Mouse (Mus musculus) myocyte (in vitro differentiated cells): ENCODE measurements at regions not wholly inside any gene's neighbourhood (a gene's known extent, or its start where the extent isn't known, plus 50 kb on each side); places are given as distances from the start of the nearest gene placed in this dataset.

Experiments
- H3K27me3 ChIP-seq: one replicate; pipeline ENCODE4 v1.6.1; 2011; ENCODE audit not compliant: control insufficient read depth, insufficient read depth, insufficient read length
- H3K36me3 ChIP-seq: one replicate; pipeline ENCODE4 v1.6.1; 2011; ENCODE audit not compliant: control insufficient read depth, insufficient read depth
- H3K4me2 ChIP-seq: one replicate; pipeline ENCODE4 v1.6.1; 2011; ENCODE audit warnings: low read depth, control low read depth
- H3K4me3 ChIP-seq: one replicate; pipeline ENCODE4 v1.5.1; 2011; ENCODE audit warnings: mild to moderate bottlenecking, control low read depth, moderate library complexity
- H3K79me2 ChIP-seq: one replicate; pipeline ENCODE4 v1.6.1; 2011; ENCODE audit not compliant: control insufficient read depth, insufficient read depth
- H3ac ChIP-seq: one replicate; pipeline ENCODE4 v1.6.1; 2011; ENCODE audit not compliant: control insufficient read depth, insufficient read length
- CEBPB ChIP-seq: IDR thresholded peaks from 2 replicates; pipeline ENCODE4 v1.6.1; 2011; ENCODE audit warnings: mild to moderate bottlenecking, moderate library complexity; ENCODE audit not compliant: poor library complexity, insufficient read depth, severe bottlenecking
- E2F4 ChIP-seq: IDR thresholded peaks from one replicate; pipeline ENCODE4 v1.6.1; 2011; ENCODE audit warnings: mild to moderate bottlenecking, control low read depth, moderate library complexity; ENCODE audit not compliant: insufficient read depth
- MAX ChIP-seq: IDR thresholded peaks from one replicate; pipeline ENCODE4 v1.6.1; 2011; ENCODE audit warnings: low read depth, mild to moderate bottlenecking, control low read depth
- MYOD1 ChIP-seq, 3 experiments: IDR thresholded peaks; one replicate each; pipeline ENCODE4 v1.6.1; 2011; ENCODE audit warnings: control low read depth in 2 of 3, low read depth in 2 of 3, mild to moderate bottlenecking in 2 of 3, moderate library complexity in 1 of 3; ENCODE audit not compliant: insufficient read length in 2 of 3, control insufficient read depth in 1 of 3
- MYOG ChIP-seq, 3 experiments: IDR thresholded peaks; one replicate each; pipeline ENCODE4 v1.6.1; 2011; ENCODE audit warnings: control low read depth in 2 of 3, low read depth in 2 of 3, mild to moderate bottlenecking in 2 of 3; ENCODE audit not compliant: insufficient read length in 2 of 3, control insufficient read depth in 1 of 3, insufficient read depth in 1 of 3
- POLR2A ChIP-seq: IDR thresholded peaks from one replicate; pipeline ENCODE4 v1.6.1; 2011; ENCODE audit warnings: low read depth, mild to moderate bottlenecking, control low read depth, moderate library complexity; ENCODE audit not compliant: insufficient read length
- POLR2AphosphoS2 ChIP-seq: IDR thresholded peaks from one replicate; pipeline ENCODE4 v1.6.1; 2011; ENCODE audit warnings: low read depth, control low read depth; ENCODE audit not compliant: insufficient read length
- REST ChIP-seq: IDR thresholded peaks from one replicate; pipeline ENCODE4 v1.6.1; 2011; ENCODE audit warnings: mild to moderate bottlenecking, control low read depth, moderate library complexity; ENCODE audit not compliant: insufficient read depth, insufficient read length
- SRF ChIP-seq: IDR thresholded peaks from one replicate; pipeline ENCODE4 v1.6.1; 2011; ENCODE audit warnings: low read depth; ENCODE audit not compliant: control insufficient read depth, insufficient read length
- TCF12 ChIP-seq: IDR thresholded peaks from one replicate; pipeline ENCODE4 v1.6.1; 2011; ENCODE audit warnings: mild to moderate bottlenecking, control low read depth; ENCODE audit not compliant: poor library complexity, insufficient read depth, severe bottlenecking
- TCF3 ChIP-seq: IDR thresholded peaks from one replicate; pipeline ENCODE4 v1.6.1; 2011; ENCODE audit warnings: low read depth, control low read depth; ENCODE audit not compliant: insufficient read length
- USF1 ChIP-seq: IDR thresholded peaks from one replicate; pipeline ENCODE4 v1.6.1; 2011; ENCODE audit warnings: low read depth, mild to moderate bottlenecking, control low read depth, moderate library complexity

DNA sequence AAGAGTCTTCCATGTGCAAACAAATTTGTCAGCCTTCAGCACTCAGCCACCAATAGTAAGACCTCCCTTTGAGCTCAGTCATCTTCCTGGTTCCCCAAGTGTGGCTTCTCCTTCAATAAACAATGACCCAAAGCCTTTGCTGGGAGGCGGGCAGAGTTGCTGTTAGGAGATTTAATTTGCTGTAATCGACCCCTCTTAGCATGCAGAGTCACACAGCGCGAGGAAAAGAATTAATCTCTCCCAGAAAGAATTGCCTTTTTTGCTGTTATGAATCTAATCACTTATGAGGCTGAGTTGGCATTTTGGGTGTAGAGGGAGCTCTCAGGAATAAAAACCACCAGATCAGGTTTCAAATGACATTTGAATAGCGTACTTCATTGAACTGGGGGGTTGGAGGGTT is 387.0 kb downstream of the Prdm2 start:
- Histone ChIP-seq H3K27me3 (no peaks in the 10 kb centered on the region), H3K79me2 (no peaks in the 10 kb centered on the region), H3K36me3 (no peaks in the 10 kb centered on the region), H3ac (no peak overlapping the region), H3K4me3 (no peak overlapping the region), H3K4me2 (no peak overlapping the region)
- no peak for TF ChIP-seq TCF12
- TF ChIP-seq CEBPB: no peak
- no peak for TF ChIP-seq POLR2AphosphoS2
- no peak for TF ChIP-seq MYOG (IDR thresholded peaks at IDR 0.05; ENCODE audit: control insufficient read depth in 1 of 3, insufficient read depth in 1 of 3, insufficient read length in 2 of 3, low read depth in 2 of 3)
- TF ChIP-seq POLR2A: no peak

- H3ac ChIP-seq: no peak overlapping the region
- TF ChIP-seq E2F4 (no peak), CEBPB (no peak), USF1 (no peak), TCF12 (no peak), POLR2A (no peak), SRF (no peak), REST (no peak), MYOD1 (IDR thresholded peaks at IDR 0.05; ENCODE audit: control insufficient read depth in 1 of 3, insufficient read length in 2 of 3, low read depth in 2 of 3) (no peak), TCF3 (no peak), POLR2AphosphoS2 (no peak), MAX (no peak), MYOG (IDR thresholded peaks at IDR 0.05; ENCODE audit: control insufficient read depth in 1 of 3, insufficient read depth in 1 of 3, insufficient read length in 2 of 3, low read depth in 2 of 3) (no peak)
Observed at GRCm38 (mm10) chr4:142818440-142818839, 394.4 kb downstream of the Prdm2 start.

GRCm38 (mm10) chr4:142816986-142817385 is 395.8 kb downstream of the Prdm2 start:
- H3K4me3 ChIP-seq: no peak overlapping the region
- TF ChIP-seq TCF3 (no peak), MYOD1 (IDR thresholded peaks at IDR 0.05; ENCODE audit: control insufficient read depth in 1 of 3, insufficient read length in 2 of 3, low read depth in 2 of 3) (no peak), CEBPB (no peak), TCF12 (no peak), MAX (no peak), MYOG (IDR thresholded peaks at IDR 0.05; ENCODE audit: control insufficient read depth in 1 of 3, insufficient read depth in 1 of 3, insufficient read length in 2 of 3, low read depth in 2 of 3) (no peak), SRF (no peak)
- H3K36me3 ChIP-seq: no peaks in the 10 kb centered on the region
- H3K27me3 ChIP-seq: no peaks in the 10 kb centered on the region
- no peak overlapping the region for H3ac ChIP-seq
- H3K4me2 ChIP-seq: no peak overlapping the region
- no peaks in the 10 kb centered on the region for H3K79me2 ChIP-seq

More at GRCm38 (mm10) chr4:142818440-142818839, 394.4 kb downstream of the Prdm2 start:
- Histone ChIP-seq H3K27me3 (no peaks in the 10 kb centered on the region), H3K79me2 (no peaks in the 10 kb centered on the region), H3K4me2 (no peak overlapping the region), H3K4me3 (no peak overlapping the region), H3K36me3 (no peaks in the 10 kb centered on the region)

DNA sequence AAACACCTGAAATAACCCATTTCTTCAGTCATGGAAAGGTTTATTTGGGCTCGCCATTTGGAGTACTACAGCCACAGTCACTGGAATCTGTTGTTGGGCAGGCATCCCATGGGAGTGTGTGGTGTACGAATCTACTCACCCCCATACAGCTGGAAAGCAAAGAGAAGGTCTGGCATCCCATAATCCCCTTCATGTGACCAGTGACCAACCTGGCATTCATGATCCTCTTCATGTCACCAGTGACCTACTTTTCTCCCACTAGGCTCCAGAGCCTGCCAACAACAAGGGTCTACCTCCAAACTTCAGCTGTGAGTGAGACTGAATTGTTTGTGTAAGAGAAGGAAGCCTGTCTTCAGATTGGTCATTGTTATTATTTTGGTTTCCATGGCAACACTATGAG is 409.0 kb downstream of the Prdm2 start:
- TF ChIP-seq MYOG (IDR thresholded peaks at IDR 0.05; ENCODE audit: control insufficient read depth in 1 of 3, insufficient read depth in 1 of 3, insufficient read length in 2 of 3, low read depth in 2 of 3) (no peak), TCF12 (no peak), SRF (no peak), REST (no peak), E2F4 (no peak), USF1 (no peak), MYOD1 (IDR thresholded peaks at IDR 0.05; ENCODE audit: control insufficient read depth in 1 of 3, insufficient read length in 2 of 3, low read depth in 2 of 3) (no peak), CEBPB (no peak), TCF3 (no peak), POLR2A (no peak)
- Histone ChIP-seq H3ac (no peak overlapping the region), H3K36me3 (no peaks in the 10 kb centered on the region), H3K4me2 (no peak overlapping the region), H3K79me2 (no peaks in the 10 kb centered on the region), H3K4me3 (no peak overlapping the region), H3K27me3 (no peaks in the 10 kb centered on the region)

GRCm38 (mm10) chr4:142799291-142799690 is 413.5 kb downstream of the Prdm2 start:
- Histone ChIP-seq H3K27me3 (no peaks in the 10 kb centered on the region), H3K4me2 (no peak overlapping the region), H3K4me3 (no peak overlapping the region), H3K79me2 (no peaks in the 10 kb centered on the region), H3ac (no peak overlapping the region), H3K36me3 (no peaks in the 10 kb centered on the region)
- no peak for TF ChIP-seq POLR2AphosphoS2

GRCm38 (mm10) chr4:142798834-142799233 is 414.0 kb downstream of the Prdm2 start:
- H3K36me3 ChIP-seq: no peaks in the 10 kb centered on the region
- no peaks in the 10 kb centered on the region for H3K79me2 ChIP-seq
- no peak overlapping the region for H3K4me2 ChIP-seq

More at GRCm38 (mm10) chr4:142798834-142799233, 414.0 kb downstream of the Prdm2 start:
- no peak for TF ChIP-seq E2F4
- TF ChIP-seq POLR2A: no peak
- no peak for TF ChIP-seq TCF12
- no peak for TF ChIP-seq SRF
- no peak for TF ChIP-seq MYOG (IDR thresholded peaks at IDR 0.05; ENCODE audit: control insufficient read depth in 1 of 3, insufficient read depth in 1 of 3, insufficient read length in 2 of 3, low read depth in 2 of 3)
- TF ChIP-seq REST: no peak
- TF ChIP-seq USF1: no peak
- no peak for TF ChIP-seq MYOD1 (IDR thresholded peaks at IDR 0.05; ENCODE audit: control insufficient read depth in 1 of 3, insufficient read length in 2 of 3, low read depth in 2 of 3)
- TF ChIP-seq MAX: no peak
- TF ChIP-seq CEBPB: no peak
- TF ChIP-seq POLR2AphosphoS2: no peak
- TF ChIP-seq TCF3: no peak
- Histone ChIP-seq H3K4me3 (no peak overlapping the region), H3K27me3 (no peaks in the 10 kb centered on the region), H3ac (no peak overlapping the region)
